ENCODE assay signal across 25 mouse cellular contexts in genomic region chr2:104153876-104154275, GRCm38 (mm10). TPM values are rescaled to one million over a fixed set of nuclear protein-coding genes. Genes with fewer than 3 reads are reported as not detected.
"Had no signal": no experiment of that assay in that cellular context is flagged by ENCODE, and none has a peak within 500 bp of the region (broad histone marks: within the 10 kb centered on the region; RNA-seq: fewer than 3 reads in every experiment).

No protein-coding gene starts in this region.

- H3K9ac ChIP-seq: embryonic facial prominence, embryonic 12.5 days; embryonic facial prominence, embryonic 13.5 days; embryonic facial prominence, embryonic 15.5 days; forebrain, embryonic 12.5 days; forebrain, embryonic 13.5 days; forebrain, embryonic 15.5 days; forebrain, postnatal 0 days; heart, embryonic 12.5 days had no signal

- H3K27me3 ChIP-seq: embryonic facial prominence, embryonic 12.5 days; embryonic facial prominence, embryonic 13.5 days; embryonic facial prominence, embryonic 15.5 days; forebrain, embryonic 12.5 days; forebrain, embryonic 13.5 days; forebrain, embryonic 15.5 days; heart, embryonic 12.5 days had no signal

- DNase-seq: embryo, embryonic 11 days; forebrain, postnatal 0 days; gastrocnemius, adult 2 months; gastrocnemius, postnatal 10 days; gastrocnemius, postnatal 14 days; gastrocnemius, postnatal 25 days; gastrocnemius, postnatal 36 days; heart, adult 18-20 months; heart, adult 2 months had no signal

- H3K9me3 ChIP-seq: embryonic facial prominence, embryonic 10.5 days; embryonic facial prominence, embryonic 12.5 days; embryonic facial prominence, embryonic 13.5 days; embryonic facial prominence, embryonic 15.5 days; forebrain, embryonic 10.5 days; forebrain, embryonic 12.5 days; forebrain, embryonic 13.5 days; forebrain, embryonic 15.5 days; heart, embryonic 10.5 days; heart, embryonic 12.5 days had no signal

- H3K27ac ChIP-seq: embryonic facial prominence, embryonic 10.5 days; embryonic facial prominence, embryonic 12.5 days; embryonic facial prominence, embryonic 13.5 days; embryonic facial prominence, embryonic 15.5 days; forebrain, embryonic 10.5 days; forebrain, embryonic 12.5 days; forebrain, embryonic 13.5 days; forebrain, embryonic 15.5 days; heart, adult 2 months; heart, embryonic 10.5 days had no signal

- H3K4me1 ChIP-seq: embryonic facial prominence, embryonic 12.5 days; embryonic facial prominence, embryonic 13.5 days; forebrain, embryonic 10.5 days; forebrain, embryonic 12.5 days; forebrain, embryonic 13.5 days; forebrain, embryonic 15.5 days; heart, embryonic 12.5 days had no signal

- H3K4me2 ChIP-seq: embryonic facial prominence, embryonic 12.5 days; embryonic facial prominence, embryonic 13.5 days; embryonic facial prominence, embryonic 15.5 days; forebrain, embryonic 12.5 days; forebrain, embryonic 13.5 days; forebrain, embryonic 15.5 days; heart, embryonic 12.5 days had no signal

- ATAC-seq: forebrain, embryonic 13.5 days; forebrain, embryonic 14.5 days; forebrain, embryonic 15.5 days; forebrain, embryonic 16.5 days; forebrain, postnatal 0 days had no signal

- H3K4me3 ChIP-seq: embryonic facial prominence, embryonic 10.5 days; embryonic facial prominence, embryonic 12.5 days; embryonic facial prominence, embryonic 13.5 days; embryonic facial prominence, embryonic 15.5 days; erythroblast, embryonic 14.5 days; forebrain, embryonic 10.5 days; forebrain, embryonic 12.5 days; forebrain, embryonic 13.5 days; forebrain, embryonic 15.5 days; gastrocnemius, adult 2 months; heart, adult 2 months; heart, embryonic 10.5 days; heart, embryonic 12.5 days had no signal

- H3K36me3 ChIP-seq: embryonic facial prominence, embryonic 10.5 days; embryonic facial prominence, embryonic 12.5 days; embryonic facial prominence, embryonic 13.5 days; embryonic facial prominence, embryonic 15.5 days; forebrain, embryonic 10.5 days; forebrain, embryonic 12.5 days; heart, embryonic 10.5 days; heart, embryonic 12.5 days had no signal

RNA-seq across cellular contexts. Expression of gene A930018P22Rik, which starts 31.3 kb away (rescaled TPM):
- polyA plus RNA-seq: embryonic facial prominence, embryonic 10.5 days; embryonic facial prominence, embryonic 11.5 days; embryonic facial prominence, embryonic 12.5 days; embryonic facial prominence, embryonic 13.5 days; embryonic facial prominence, embryonic 14.5 days; embryonic facial prominence, embryonic 15.5 days; forebrain, embryonic 10.5 days; forebrain, embryonic 11.5 days; forebrain, embryonic 12.5 days; forebrain, embryonic 13.5 days; forebrain, embryonic 14.5 days; forebrain, embryonic 15.5 days; forebrain, embryonic 16.5 days; forebrain, postnatal 0 days; heart, adult 2 months had no signal
